ENCODE assay signal across 20 mouse cellular contexts in genomic region chr13:55836786-55837780, GRCm38 (mm10). TPM values are rescaled to one million over a fixed set of nuclear protein-coding genes. Genes with fewer than 3 reads are reported as not detected.
DNase-seq lines count a peak whose midpoint lies in the region; ATAC-seq and TF ChIP-seq lines count a peak whose summit lies in the region.
"Had no signal": no experiment of that assay in that cellular context is flagged by ENCODE, and none has a peak within 500 bp of the region (broad histone marks: within the 10 kb centered on the region; RNA-seq: fewer than 3 reads in every experiment).

No protein-coding gene starts in this region.

- H3K9ac ChIP-seq in midbrain, embryonic 11.5 days (ENCODE audit: low read length): no peak overlapping the region
- no peak overlapping the region for H3K9ac ChIP-seq in midbrain, embryonic 15.5 days
- no peak overlapping the region for H3K9ac ChIP-seq in embryonic facial prominence, embryonic 15.5 days
- peak overlapping the region; percentile 93 for H3K9ac ChIP-seq in stomach, embryonic 14.5 days (replicated peaks; ENCODE audit: low read depth, low read length)
- H3K9ac ChIP-seq: hindbrain, embryonic 15.5 days; neural tube, embryonic 13.5 days had no signal

- peaks cover 19% of the 10 kb centered on the region for H3K4me1 ChIP-seq in midbrain, embryonic 11.5 days (ENCODE audit: control insufficient read depth, insufficient read depth, low read length)
- peaks cover 7% of the 10 kb centered on the region; the same call in 1 of the 2 replicates for H3K4me1 ChIP-seq in midbrain, embryonic 15.5 days
- peaks cover 32% of the 10 kb centered on the region for H3K4me1 ChIP-seq in embryonic facial prominence, embryonic 15.5 days
- peaks cover 9% of the 10 kb centered on the region; the same call in 1 of the 2 replicates for H3K4me1 ChIP-seq in stomach, embryonic 14.5 days (ENCODE audit: control insufficient read depth, insufficient read depth, low read length)

- ATAC-seq in midbrain, embryonic 11.5 days (ENCODE audit: low FRiP score): no peak
- ATAC-seq in midbrain, embryonic 15.5 days (replicated peaks): no peak
- no peak for ATAC-seq in embryonic facial prominence, embryonic 15.5 days (ENCODE audit: insufficient number of reproducible peaks, low FRiP score, low TSS enrichment, low read depth)
- ATAC-seq in stomach, embryonic 14.5 days (ENCODE audit: insufficient number of reproducible peaks, insufficient read depth, low FRiP score, low read depth): no peak
- ATAC-seq: CD4-positive, CD25-positive, alpha-beta regulatory T cell, adult 4 months had no signal

- H3K36me3 ChIP-seq in midbrain, embryonic 11.5 days (ENCODE audit: control insufficient read depth, insufficient read depth, low read length): no peaks in the 10 kb centered on the region
- no peaks in the 10 kb centered on the region for H3K36me3 ChIP-seq in midbrain, embryonic 15.5 days (replicated peaks)
- H3K36me3 ChIP-seq in embryonic facial prominence, embryonic 15.5 days: no peaks in the 10 kb centered on the region
- H3K36me3 ChIP-seq in stomach, embryonic 14.5 days (ENCODE audit: control insufficient read depth, insufficient read depth, low read length): no peaks in the 10 kb centered on the region
- H3K36me3 ChIP-seq: hindbrain, embryonic 15.5 days; neural tube, embryonic 13.5 days had no signal

- TF ChIP-seq CTCF in brain, embryonic 14.5 days (IDR thresholded peaks at IDR 0.05; ENCODE audit: borderline replicate concordance, extremely low read depth, insufficient read depth, insufficient read length): no peak

- no peak overlapping the region for H3K4me3 ChIP-seq in midbrain, embryonic 11.5 days (ENCODE audit: low read depth, low read length)
- no peak overlapping the region for H3K4me3 ChIP-seq in midbrain, embryonic 15.5 days
- peak overlapping the region; percentile 36; the same call in 1 of the 2 replicates for H3K4me3 ChIP-seq in embryonic facial prominence, embryonic 15.5 days (replicated peaks)
- H3K4me3 ChIP-seq in stomach, embryonic 14.5 days (ENCODE audit: low read depth, low read length): peak overlapping the region; percentile 77
- H3K4me3 ChIP-seq: heart, adult 2 months; hindbrain, embryonic 15.5 days; neural tube, embryonic 13.5 days had no signal

- H3K4me2 ChIP-seq in midbrain, embryonic 11.5 days: no peak overlapping the region
- no peak overlapping the region for H3K4me2 ChIP-seq in midbrain, embryonic 15.5 days
- H3K4me2 ChIP-seq in embryonic facial prominence, embryonic 15.5 days (replicated peaks): peak overlapping the region; percentile 8; the same call in 1 of the 2 replicates
- peak overlapping the region; percentile 54 for H3K4me2 ChIP-seq in stomach, embryonic 14.5 days (replicated peaks; ENCODE audit: low read depth, low read length)
- H3K4me2 ChIP-seq: hindbrain, embryonic 15.5 days; neural tube, embryonic 13.5 days had no signal

- DNase-seq in midbrain, embryonic 11.5 days (ENCODE audit: low spot score, missing footprints): peak; percentile 95
- peak; percentile 20 for DNase-seq in brain, embryonic 14.5 days (ENCODE audit: low read depth)
- DNase-seq in right cerebral cortex, adult 18-20 months: no peak
- no peak for DNase-seq in adipocyte (ENCODE audit: low spot score)
- no peak for DNase-seq in gastrocnemius, postnatal 10 days
- DNase-seq: cerebellum, adult 11 months; heart, adult 2 months; kidney, adult 8-10 months; kidney, postnatal 36 days; lung, postnatal 4 days had no signal

- WGBS in midbrain, embryonic 11.5 days: under 1% methylated on average over 32 of the region's 32 CpGs
- 1% methylated on average over 32 of the region's 32 CpGs for WGBS in midbrain, embryonic 15.5 days
- WGBS in embryonic facial prominence, embryonic 15.5 days: 8% methylated on average over 32 of the region's 32 CpGs
- WGBS in stomach, embryonic 14.5 days: 14% methylated on average over 32 of the region's 32 CpGs

- no peak overlapping the region for H3K27ac ChIP-seq in midbrain, embryonic 11.5 days (ENCODE audit: low read depth, low read length)
- H3K27ac ChIP-seq in midbrain, embryonic 15.5 days: no peak overlapping the region
- no peak overlapping the region for H3K27ac ChIP-seq in embryonic facial prominence, embryonic 15.5 days (replicated peaks)
- peak overlapping the region; percentile 86 for H3K27ac ChIP-seq in stomach, embryonic 14.5 days (ENCODE audit: low read length)
- H3K27ac ChIP-seq: heart, adult 2 months; hindbrain, embryonic 15.5 days; neural tube, embryonic 13.5 days had no signal

- H3K27me3 ChIP-seq in midbrain, embryonic 11.5 days (ENCODE audit: control insufficient read depth, insufficient read depth, low read length): peaks cover 91% of the 10 kb centered on the region
- H3K27me3 ChIP-seq in midbrain, embryonic 15.5 days (replicated peaks): peaks cover 93% of the 10 kb centered on the region
- H3K27me3 ChIP-seq in embryonic facial prominence, embryonic 15.5 days: peaks cover 60% of the 10 kb centered on the region
- H3K27me3 ChIP-seq in stomach, embryonic 14.5 days (ENCODE audit: control insufficient read depth, insufficient read depth, low read length): peaks cover 20% of the 10 kb centered on the region; the same call in 1 of the 2 replicates

- TF ChIP-seq POLR2A in brain, embryonic 14.5 days (IDR thresholded peaks at IDR 0.05; ENCODE audit: borderline replicate concordance, extremely low read depth, insufficient read depth, insufficient read length, poor library complexity, severe bottlenecking): no peak

- H3K9me3 ChIP-seq in midbrain, embryonic 11.5 days (ENCODE audit: control insufficient read depth, low read length): no peaks in the 10 kb centered on the region
- H3K9me3 ChIP-seq in midbrain, embryonic 15.5 days: no peaks in the 10 kb centered on the region
- H3K9me3 ChIP-seq in embryonic facial prominence, embryonic 15.5 days (replicated peaks): no peaks in the 10 kb centered on the region
- no peaks in the 10 kb centered on the region for H3K9me3 ChIP-seq in stomach, embryonic 14.5 days (ENCODE audit: control insufficient read depth, low read depth, low read length)
- H3K9me3 ChIP-seq: hindbrain, embryonic 15.5 days; neural tube, embryonic 13.5 days had no signal

RNA-seq across cellular contexts. Expression of gene Pitx1, which starts 1.1 kb away (rescaled TPM):
- polyA plus RNA-seq in midbrain, embryonic 11.5 days (2014; fragmentation: Nextera tagmentation; extraction: Ambion mirVana): 0.25 and 0.88 TPM in 2 replicates
- 2.9 and 3.7 TPM in 2 replicates for polyA plus RNA-seq in midbrain, embryonic 15.5 days (2015; fragmentation: Nextera tagmentation; extraction: Ambion mirVana)
- 1.3 and 1.4 TPM in 2 replicates for polyA plus RNA-seq in brain, embryonic 14.5 days (2012; rRNA removed)
- 45.9 and 46.9 TPM in 2 replicates for polyA plus RNA-seq in embryonic facial prominence, embryonic 15.5 days (2015; fragmentation: Nextera tagmentation; extraction: Ambion mirVana)
- 262 and 263 TPM in 2 replicates for polyA plus RNA-seq in stomach, embryonic 14.5 days (2014; fragmentation: Nextera tagmentation; extraction: Ambion mirVana)
- total RNA-seq in gastrocnemius, postnatal 10 days (2021): 1 to 10 TPM; 1.2 to 2.9 TPM
- total RNA-seq: heart, adult 2 months; layer of hippocampus, postnatal 14 days; left cerebral cortex, postnatal 25 days had no signal
- polyA plus RNA-seq: CD4-positive, CD25-positive, alpha-beta regulatory T cell, adult 4 months; neural tube, embryonic 13.5 days had no signal

RNA-seq across cellular contexts. Expression of gene Catsper3, which starts 52.7 kb away (rescaled TPM):
- polyA plus RNA-seq in midbrain, embryonic 11.5 days (2014; fragmentation: Nextera tagmentation; extraction: Ambion mirVana): not detected in 2 replicates
- polyA plus RNA-seq in midbrain, embryonic 15.5 days (2015; fragmentation: Nextera tagmentation; extraction: Ambion mirVana): 0.13 and 0.17 TPM in 2 replicates
- polyA plus RNA-seq in brain, embryonic 14.5 days (2012; rRNA removed): 0.05 and 0.06 TPM in 2 replicates
- 0.17 TPM in 1 of 2 replicates, not detected in the other for polyA plus RNA-seq in embryonic facial prominence, embryonic 15.5 days (2015; fragmentation: Nextera tagmentation; extraction: Ambion mirVana)
- polyA plus RNA-seq in stomach, embryonic 14.5 days (2014; fragmentation: Nextera tagmentation; extraction: Ambion mirVana): 0.43 TPM in 1 of 2 replicates, not detected in the other
- under 1 TPM in 1 of 2 experiments, not detected in 1; 0.31 TPM for total RNA-seq in gastrocnemius, postnatal 10 days (2021)
- total RNA-seq: midbrain, postnatal 0 days had no signal
- polyA plus RNA-seq: hindbrain, embryonic 15.5 days; liver, embryonic 16.5 days; neural tube, embryonic 13.5 days had no signal

Comparison
In these comparisons a context has a peak if more than half of its experiments do, and no peak if none do; other contexts are left out.
1. DNase-seq: peak in midbrain, embryonic 11.5 days (single experiment) and brain, embryonic 14.5 days (single experiment); none in right cerebral cortex, adult 18-20 months (single experiment), adipocyte (single experiment) and gastrocnemius, postnatal 10 days (single experiment).
2. H3K4me2 ChIP-seq: peak in embryonic facial prominence, embryonic 15.5 days (single experiment) and stomach, embryonic 14.5 days (single experiment); none in midbrain, embryonic 11.5 days (single experiment) and midbrain, embryonic 15.5 days (single experiment).
3. H3K4me3 ChIP-seq: peak in embryonic facial prominence, embryonic 15.5 days (single experiment) and stomach, embryonic 14.5 days (single experiment); none in midbrain, embryonic 11.5 days (single experiment) and midbrain, embryonic 15.5 days (single experiment).